Mouse (Mus musculus) telencephalon, adult 2 months (tissue): ENCODE results near the gene Bend5.

Source experiments
- DNase-seq: peaks from one replicate; pipeline ENCODE4 v3.0.0-alpha.2; 2011; ENCODE audit warnings: low read depth, low spot score

Gene Bend5

DNA sequence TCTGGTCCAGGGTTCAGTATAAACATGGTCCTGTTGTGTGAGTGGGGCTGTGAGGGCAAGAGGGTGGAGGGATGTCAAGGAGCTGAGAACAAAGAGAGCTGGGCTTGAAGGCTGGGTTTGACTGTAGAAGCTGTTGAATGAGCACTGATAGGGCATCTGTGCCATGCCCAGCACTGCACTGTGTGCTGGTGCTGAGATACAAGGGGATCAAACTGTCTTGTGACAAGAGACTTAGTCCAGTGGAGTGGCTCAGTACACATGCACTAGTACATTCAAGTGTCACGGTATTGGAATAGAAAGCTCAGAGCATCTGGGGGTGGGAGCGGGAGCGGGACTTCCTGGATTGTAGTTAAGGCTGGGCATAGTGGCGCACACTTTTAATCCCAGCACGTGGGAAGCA is 71.4 kb downstream of the Bend5 start:
- no peak for DNase-seq

- DNase-seq = no peak
Observed at GRCm38 (mm10) chr4:111487233-111487843, 72.5 kb downstream of the Bend5 start.

- no peak for DNase-seq
Observed at GRCm38 (mm10) chr4:111493750-111494404, 79.1 kb downstream of the Bend5 start.

- no peak for DNase-seq
Observed at GRCm38 (mm10) chr4:111495949-111496348, 81.1 kb downstream of the Bend5 start.

DNA sequence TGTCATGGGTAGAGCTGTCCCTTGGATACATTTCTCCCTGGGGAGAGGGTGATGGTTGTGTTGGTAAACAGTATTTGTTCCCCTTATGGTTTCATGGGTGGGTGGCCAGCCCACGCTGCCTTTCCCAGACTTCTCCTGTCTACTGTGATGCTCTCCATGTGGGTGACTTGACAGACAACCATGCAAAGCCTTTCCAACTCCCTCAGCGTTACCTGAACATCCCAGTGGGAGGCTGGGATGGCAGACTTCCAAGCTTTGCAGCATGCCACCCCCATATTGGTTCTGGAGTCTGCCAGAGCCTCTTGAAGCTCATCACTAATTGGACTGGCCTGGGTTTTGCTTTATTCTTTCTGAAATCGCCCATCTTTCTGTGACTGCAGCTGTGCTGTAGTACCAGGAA is 83.9 kb downstream of the Bend5 start:
- peak; percentile 88 for DNase-seq

- no peak for DNase-seq
Observed at GRCm38 (mm10) chr4:111501441-111501840, 86.6 kb downstream of the Bend5 start.

DNA sequence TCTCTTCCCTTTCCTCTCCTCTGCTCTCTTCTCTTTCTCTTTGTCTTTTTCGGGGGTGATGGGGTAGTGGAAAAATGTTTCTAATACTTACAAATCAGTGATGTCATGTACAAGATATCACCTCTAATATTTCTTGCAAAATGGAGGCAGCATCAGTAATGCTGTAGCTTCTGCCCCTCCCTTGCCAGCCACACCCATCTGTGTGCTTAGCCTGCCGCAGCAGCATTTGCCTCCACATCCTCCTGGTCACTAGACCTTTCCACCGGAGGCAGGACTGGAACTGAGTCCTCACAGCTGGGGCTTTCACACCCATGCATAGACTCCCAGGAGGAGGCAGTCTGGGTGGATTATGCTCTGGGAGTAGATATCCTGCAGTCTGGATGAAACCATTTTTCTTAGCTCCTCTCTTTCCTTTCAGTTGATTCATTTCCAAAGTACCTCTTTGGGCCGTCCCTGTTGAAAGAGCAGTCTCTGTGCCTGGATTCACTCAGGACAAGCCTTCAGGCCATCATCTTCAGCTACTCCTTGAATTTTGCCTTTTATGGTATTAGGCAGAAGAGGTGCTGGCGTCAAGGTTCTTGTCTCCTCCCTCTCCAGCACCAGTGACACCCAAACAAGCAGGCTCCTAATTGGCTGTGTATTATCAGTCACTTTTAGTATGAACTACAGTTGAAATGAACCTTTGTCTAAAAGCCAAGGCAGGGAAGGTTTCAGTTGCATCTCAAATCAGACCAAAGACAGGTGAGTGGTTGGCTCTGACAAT is 88.3 kb downstream of the Bend5 start:
- DNase-seq = no peak

- DNase-seq = no peak
Observed at GRCm38 (mm10) chr4:111504952-111505351, 90.1 kb downstream of the Bend5 start.
